Mouse (Mus musculus): ENCODE measurements around the gene Lrrc27. TPM values are rescaled to one million over a fixed set of nuclear protein-coding genes. Genes with fewer than 3 reads are reported as not detected.

The Lrrc27 gene
- total and polyA plus RNA-seq, 3 experiments, result 0.21 TPM; not detected in 2

DNA sequence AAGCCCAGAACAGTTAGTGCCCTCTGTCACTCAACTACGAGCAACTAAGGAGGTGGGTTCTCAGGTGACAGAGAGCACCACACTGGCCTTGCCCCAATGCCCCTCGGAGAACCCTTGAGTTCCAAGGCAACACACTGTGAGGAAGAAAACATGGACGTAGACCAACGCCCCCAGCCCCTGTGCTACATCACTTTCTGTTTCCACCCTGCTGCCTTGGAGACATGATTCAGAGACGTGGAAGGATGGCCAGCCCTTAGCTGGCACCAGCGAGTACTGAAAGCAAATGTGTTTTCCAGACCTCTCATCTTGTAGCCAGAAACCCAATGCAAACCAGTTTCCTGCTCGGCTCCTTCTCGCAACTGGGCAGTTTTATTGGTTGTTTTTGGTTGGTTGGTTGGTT, 26.4 kb upstream of the Lrrc27 start:
- Histone ChIP-seq H3K4me1 (ENCODE audit: control insufficient read depth in 1 of 2, insufficient read depth in 2 of 2) (peaks cover 0 to 2% of the 10 kb centered on the region in 2 experiments; a peak in 2 of 4 replicates), H3K4me2 (ENCODE audit: insufficient read depth, low read depth, poor library complexity, severe bottlenecking) (no peak overlapping the region), H3K27me3 (replicated peaks) (peaks cover 54% of the 10 kb centered on the region), H3K9me3 (replicated peaks; ENCODE audit: low read length) (peaks cover 6% of the 10 kb centered on the region), H3K9ac (ENCODE audit: insufficient read depth, low read depth) (no peak overlapping the region), H3K27ac (ENCODE audit: insufficient read depth, low read depth) (no peak overlapping the region), H3K79me2 (replicated peaks; ENCODE audit: control insufficient read depth, extremely low read depth, insufficient read depth, poor library complexity, severe bottlenecking) (no peaks in the 10 kb centered on the region), H3K4me3 (replicated peaks in 1 of 3; ENCODE audit: low read depth in 2 of 3, low read length in 2 of 3, poor library complexity in 1 of 3) (no peak overlapping the region), H3K36me3 (replicated peaks in 1 of 2; ENCODE audit: control insufficient read depth in 1 of 2, insufficient read depth in 1 of 2, low read length in 1 of 2) (no peaks in the 10 kb centered on the region)
- in situ Hi-C loops (cut with MboI; ENCODE audit: low pct_ligation_motif_present, low pct_unique_long_range_greater_than_20kb, low sequenced_read_pairs) (no loop called here), dilution Hi-C loops (cut with MboI; ENCODE audit: extremely low pct_ligation_motif_present, extremely low pct_unique_long_range_greater_than_20kb, low sequenced_read_pairs) (no loop called here)
- TF ChIP-seq USF1 (IDR thresholded peaks at IDR 0.05; ENCODE audit: low read depth, low read length) (no peak), KAT2A (IDR thresholded peaks at IDR 0.05; ENCODE audit: insufficient replicate concordance, low read length) (no peak), RAD21 (IDR thresholded peaks at IDR 0.05; ENCODE audit: low read depth, low read length) (no peak), ETS1 (conservative IDR thresholded peaks at IDR 0.05; ENCODE audit: low read depth, low read length) (no peak), TCF12 (IDR thresholded peaks at IDR 0.05; ENCODE audit: low read depth, low read length) (no peak), MYC (IDR thresholded peaks at IDR 0.05; ENCODE audit: low read depth, low read length) (no peak)
- DNase-seq (ENCODE audit: extremely low read depth), result no peak

DNA sequence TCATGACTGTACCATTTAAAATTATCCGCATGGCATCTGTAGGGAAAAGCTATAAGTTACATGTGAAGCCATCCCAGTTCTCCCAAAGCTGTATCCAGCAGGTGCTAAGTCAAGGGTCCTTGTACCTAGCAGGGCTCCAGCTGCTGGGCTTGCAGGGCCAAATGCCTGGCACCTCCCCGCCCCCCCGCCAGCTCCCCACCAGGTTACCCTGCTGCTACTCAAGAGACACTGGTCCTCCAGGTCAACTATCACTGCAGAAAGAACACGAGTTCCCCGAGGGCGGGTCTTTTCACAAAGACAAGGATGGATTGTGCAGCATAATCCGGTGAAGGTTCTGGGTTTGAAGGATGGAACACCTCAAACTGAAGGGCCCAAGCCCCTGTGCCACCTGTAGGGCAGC, 25.5 kb upstream of the Lrrc27 start:
- H3K9me3 ChIP-seq (replicated peaks; ENCODE audit: low read length), result peaks cover 6% of the 10 kb centered on the region
- dilution Hi-C loops (cut with MboI; ENCODE audit: extremely low pct_ligation_motif_present, extremely low pct_unique_long_range_greater_than_20kb, low sequenced_read_pairs), result no loop called here
- no peak for TF ChIP-seq ELF1 (IDR thresholded peaks at IDR 0.05; ENCODE audit: low read depth, low read length)
- TF ChIP-seq SIN3A (IDR thresholded peaks at IDR 0.05; ENCODE audit: low read length), result no peak
- no peak for TF ChIP-seq MYC (IDR thresholded peaks at IDR 0.05; ENCODE audit: low read depth, low read length)
- TF ChIP-seq HCFC1 (IDR thresholded peaks at IDR 0.05; ENCODE audit: low read depth, low read length), result no peak
- TF ChIP-seq E2F4 (IDR thresholded peaks at IDR 0.05; ENCODE audit: insufficient replicate concordance, low read depth, low read length), result no peak
- TF ChIP-seq ZC3H11A (IDR thresholded peaks at IDR 0.05; ENCODE audit: low read depth, low read length), result no peak
- no peak for TF ChIP-seq TBP (conservative IDR thresholded peaks at IDR 0.05; ENCODE audit: low read depth, low read length)
- TF ChIP-seq KAT2A (IDR thresholded peaks at IDR 0.05; ENCODE audit: insufficient replicate concordance, low read length), result no peak
- no peak for TF ChIP-seq IRF4 (IDR thresholded peaks at IDR 0.05; ENCODE audit: low read depth, low read length)
- no peak for TF ChIP-seq ETS1 (conservative IDR thresholded peaks at IDR 0.05; ENCODE audit: low read depth, low read length)
- TF ChIP-seq POLR2A (IDR thresholded peaks at IDR 0.05; ENCODE audit: low read depth, low read length), result no peak

More for the DNA sequence above, 25.5 kb upstream of the Lrrc27 start:
- Histone ChIP-seq H3K4me1 (ENCODE audit: control insufficient read depth in 1 of 2, insufficient read depth in 2 of 2) (peaks cover 0 to 2% of the 10 kb centered on the region in 2 experiments; a peak in 2 of 4 replicates), H3K4me3 (replicated peaks in 1 of 3; ENCODE audit: low read depth in 2 of 3, low read length in 2 of 3, poor library complexity in 1 of 3) (no peak overlapping the region), H3K27me3 (replicated peaks) (peaks cover 47% of the 10 kb centered on the region), H3K4me2 (ENCODE audit: insufficient read depth, low read depth, poor library complexity, severe bottlenecking) (no peak overlapping the region), H3K27ac (ENCODE audit: insufficient read depth, low read depth) (no peak overlapping the region), H3K9ac (ENCODE audit: insufficient read depth, low read depth) (no peak overlapping the region), H3K36me3 (replicated peaks in 1 of 2; ENCODE audit: control insufficient read depth in 1 of 2, insufficient read depth in 1 of 2, low read length in 1 of 2) (no peaks in the 10 kb centered on the region), H3K79me2 (replicated peaks; ENCODE audit: control insufficient read depth, extremely low read depth, insufficient read depth, poor library complexity, severe bottlenecking) (no peaks in the 10 kb centered on the region)
- no peak for DNase-seq (ENCODE audit: extremely low read depth)
- in situ Hi-C loops (cut with MboI; ENCODE audit: low pct_ligation_motif_present, low pct_unique_long_range_greater_than_20kb, low sequenced_read_pairs), result no loop called here

Data from CH12.LX (cell line).